Mouse (Mus musculus): Measurements from ENCODE around the gene Ncf1. TPM values are rescaled to one million over a fixed set of nuclear protein-coding genes. Genes with fewer than 3 reads are reported as not detected.

Gene Ncf1
- total RNA-seq, 2 experiments from 2014 or later = 6.0 to 7.1 TPM

DNA sequence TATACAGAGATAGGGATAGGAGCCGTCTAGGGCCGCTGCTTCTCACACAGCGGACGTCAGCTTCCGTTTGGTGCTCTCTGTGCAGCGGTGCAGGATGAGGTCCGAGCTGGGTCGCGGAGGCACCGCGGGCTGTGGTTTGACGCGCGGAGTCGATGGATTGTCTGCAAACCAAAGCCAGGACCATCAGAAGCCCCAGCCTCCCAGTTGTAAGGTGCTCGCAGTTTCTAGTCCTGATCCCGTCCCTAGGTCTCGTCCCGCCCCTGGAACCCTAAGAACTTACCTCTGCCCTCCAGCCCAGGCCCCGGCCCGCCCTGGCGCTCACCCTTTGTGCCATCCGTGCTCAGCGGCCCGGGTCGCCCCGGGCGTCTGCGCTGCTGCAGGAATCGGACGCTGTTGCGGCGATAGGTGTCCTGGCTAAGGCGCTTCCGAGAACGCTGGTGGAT is 7.7 kb downstream of the Ncf1 start:
- no peak for DNase-seq
- intact Hi-C loops (cut with DNase I) = no loop called here

DNA sequence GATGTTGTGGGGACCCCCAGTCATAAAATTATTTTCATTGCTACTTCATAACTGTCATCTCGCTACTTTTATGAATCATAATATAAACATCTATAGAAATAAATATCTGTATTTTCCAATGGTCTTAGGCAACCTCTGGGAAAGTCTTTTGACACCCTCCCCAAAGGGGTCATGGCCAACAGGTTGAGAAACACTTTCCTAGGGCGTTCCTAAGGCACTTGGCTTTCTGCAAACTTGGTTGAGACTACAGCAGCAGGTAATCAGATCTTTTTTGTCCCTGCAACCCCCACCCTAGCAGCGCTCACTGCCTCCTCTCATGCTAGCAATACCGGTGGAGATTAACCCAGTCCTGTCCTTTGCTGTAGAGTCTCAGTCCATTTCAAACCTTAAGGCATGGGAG is 8.1 kb downstream of the Ncf1 start:
- DNase-seq = no peak
- intact Hi-C loops (cut with DNase I) = no loop called here

DNA sequence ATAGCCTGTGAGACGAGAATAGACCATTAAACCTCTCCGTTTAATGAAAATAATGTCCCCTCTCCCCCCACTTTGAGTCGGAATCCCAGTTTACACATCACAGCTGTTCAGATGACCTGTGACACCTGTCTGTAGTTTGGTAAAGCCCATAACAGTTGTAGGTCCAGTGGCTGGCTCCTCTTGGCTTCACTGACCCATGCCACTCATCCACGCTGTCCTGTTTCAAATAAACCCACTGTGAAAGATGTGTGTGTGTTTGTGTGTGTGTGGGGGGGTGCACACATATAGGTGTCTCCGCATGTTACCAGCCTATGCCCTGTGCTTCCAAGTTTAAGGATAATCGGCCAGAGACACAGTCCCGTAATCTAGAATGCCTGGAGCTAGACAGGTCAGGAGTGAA is 11.5 kb downstream of the Ncf1 start:
- intact Hi-C loops (cut with DNase I) = no loop called here
- no peak for DNase-seq

DNA sequence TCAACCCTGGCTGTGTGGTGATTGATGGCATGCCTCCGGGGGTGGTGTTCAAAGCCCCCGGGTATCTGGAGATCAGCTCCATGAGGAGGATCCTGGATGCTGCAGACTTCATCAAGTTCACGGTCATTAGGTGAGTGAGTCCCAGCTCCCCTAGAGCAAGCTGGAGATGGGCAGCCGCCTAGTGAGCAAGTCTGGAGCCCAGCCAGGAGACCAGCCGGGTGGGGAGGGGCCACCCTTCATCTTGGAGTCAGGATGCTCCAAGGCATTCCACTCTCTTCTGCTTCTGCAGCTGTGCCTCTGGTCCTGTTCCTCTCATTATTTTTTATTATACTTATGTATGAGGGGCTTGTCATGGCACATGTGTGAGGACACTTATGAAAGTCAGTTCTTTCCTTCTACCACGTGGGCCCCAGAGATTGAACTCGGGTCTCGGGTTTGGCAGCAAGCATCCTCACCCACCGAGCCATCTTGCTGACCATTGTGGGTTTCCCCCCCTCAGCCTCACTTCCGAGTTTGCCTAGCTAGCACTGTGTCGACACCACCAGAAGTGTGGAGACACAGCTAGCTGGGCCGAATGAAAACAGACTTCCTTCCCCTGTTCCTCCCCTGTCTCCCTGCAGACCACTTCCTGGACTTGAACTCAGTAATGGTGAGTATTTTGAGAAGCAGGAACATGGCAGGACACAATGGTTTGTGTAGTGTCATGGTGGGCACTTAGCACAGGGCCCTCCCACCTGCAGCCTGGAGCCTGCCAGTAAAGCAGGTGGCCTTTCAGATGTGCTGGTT is 15.2 kb downstream of the Ncf1 start:
- intact Hi-C loops (cut with DNase I) = no loop called here
- DNase-seq = no peak

DNA sequence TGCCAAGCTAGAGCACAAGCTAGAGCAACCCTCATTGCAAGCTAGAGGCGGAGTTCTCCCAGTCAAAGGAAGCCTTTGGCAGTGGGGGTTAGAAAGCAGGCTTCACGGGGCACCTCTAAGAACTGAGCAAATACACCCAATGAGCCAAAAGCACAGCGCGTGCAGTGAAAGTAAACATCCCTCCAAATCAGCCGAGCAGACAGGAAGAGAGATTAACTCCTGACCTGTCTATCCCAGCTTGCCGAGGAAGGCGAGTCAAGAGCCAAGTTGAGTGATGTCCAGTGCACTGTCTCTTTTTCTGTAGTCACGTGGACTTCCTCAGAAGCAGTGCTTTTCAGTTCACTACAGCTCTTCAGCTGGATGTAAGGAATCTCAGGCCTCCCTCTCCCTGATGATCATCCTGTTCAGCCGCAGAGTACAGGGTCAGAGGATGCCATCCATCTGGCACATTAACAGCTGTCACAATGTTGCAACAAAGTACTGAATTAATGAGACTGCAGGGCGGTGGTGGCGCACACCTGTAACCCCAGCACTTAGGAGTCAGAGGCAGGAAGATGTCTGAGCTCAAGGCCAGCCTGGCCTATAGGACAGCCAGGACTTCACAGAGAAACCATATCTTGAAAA is 19.4 kb downstream of the Ncf1 start:
- DNase-seq = no peak
- intact Hi-C loops (cut with DNase I) = no loop called here

DNA sequence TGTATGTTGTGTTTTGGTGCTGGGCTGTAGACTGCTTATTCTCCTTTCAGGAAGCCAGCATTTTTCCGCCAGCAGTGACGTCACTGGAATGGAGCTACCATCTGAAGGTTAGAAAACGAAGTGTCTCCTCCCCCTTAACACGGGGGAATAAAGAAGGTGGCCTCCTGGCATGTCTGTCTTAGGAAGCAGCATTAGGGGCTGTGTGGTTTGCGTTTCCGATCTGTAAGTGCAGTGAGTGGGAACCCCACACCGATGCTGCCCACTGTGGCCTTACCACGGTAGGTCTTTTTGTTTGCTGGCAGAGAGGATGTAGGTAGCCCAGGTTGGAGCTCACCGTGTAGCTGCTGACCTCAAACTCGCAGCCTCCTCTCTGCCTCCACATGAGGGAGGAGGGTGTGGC is 22.7 kb downstream of the Ncf1 start:
- intact Hi-C loops (cut with DNase I) = no loop called here
- no peak for DNase-seq

DNA sequence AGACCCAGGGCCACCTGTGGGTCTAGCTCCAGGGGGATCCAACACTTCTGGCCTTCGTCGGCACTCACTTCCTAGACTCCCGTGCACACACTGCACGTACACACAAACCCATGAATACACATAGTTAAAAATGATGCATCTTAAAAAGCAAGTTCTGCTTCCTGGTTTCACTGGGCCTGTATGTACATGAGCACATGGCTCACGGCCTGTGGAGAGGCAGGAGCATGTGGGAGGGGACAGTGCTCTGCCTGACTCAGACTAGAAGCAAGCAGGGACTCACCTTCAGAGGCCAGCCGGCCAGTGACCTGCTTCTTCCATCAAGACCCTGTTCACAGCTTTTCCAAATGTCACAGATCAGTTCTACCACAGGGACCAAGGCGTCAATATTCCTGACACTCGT is 35.8 kb downstream of the Ncf1 start:
- no peak for DNase-seq
- intact Hi-C loops (cut with DNase I) = loop anchor here (5.0 kb wide), 1 partner anchor 54 kb away; no protein-coding TSS in a partner anchor

DNA sequence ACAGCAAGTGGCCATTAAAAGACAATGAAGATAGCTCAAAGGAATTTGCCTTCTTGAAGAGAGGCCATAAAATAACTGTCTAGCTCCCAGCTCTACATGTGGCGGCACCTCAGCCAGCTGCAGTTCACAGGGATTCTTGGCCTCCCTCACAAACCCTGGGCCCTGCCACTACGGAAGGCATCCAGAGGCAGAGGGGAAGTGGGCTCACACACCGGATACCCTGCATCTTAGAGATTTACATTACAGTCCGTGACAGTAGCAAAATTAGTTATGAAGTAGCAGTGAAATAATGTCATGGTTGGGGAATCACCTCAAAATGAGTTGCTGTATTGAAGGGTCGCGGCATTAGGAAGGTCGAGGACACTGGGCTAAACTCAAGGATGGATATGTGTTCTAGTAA is 40.9 kb downstream of the Ncf1 start:
- intact Hi-C loops (cut with DNase I) = loop anchor here (5.0 kb wide), 1 partner anchor 49 kb away; no protein-coding TSS in a partner anchor
- no peak for DNase-seq

DNA sequence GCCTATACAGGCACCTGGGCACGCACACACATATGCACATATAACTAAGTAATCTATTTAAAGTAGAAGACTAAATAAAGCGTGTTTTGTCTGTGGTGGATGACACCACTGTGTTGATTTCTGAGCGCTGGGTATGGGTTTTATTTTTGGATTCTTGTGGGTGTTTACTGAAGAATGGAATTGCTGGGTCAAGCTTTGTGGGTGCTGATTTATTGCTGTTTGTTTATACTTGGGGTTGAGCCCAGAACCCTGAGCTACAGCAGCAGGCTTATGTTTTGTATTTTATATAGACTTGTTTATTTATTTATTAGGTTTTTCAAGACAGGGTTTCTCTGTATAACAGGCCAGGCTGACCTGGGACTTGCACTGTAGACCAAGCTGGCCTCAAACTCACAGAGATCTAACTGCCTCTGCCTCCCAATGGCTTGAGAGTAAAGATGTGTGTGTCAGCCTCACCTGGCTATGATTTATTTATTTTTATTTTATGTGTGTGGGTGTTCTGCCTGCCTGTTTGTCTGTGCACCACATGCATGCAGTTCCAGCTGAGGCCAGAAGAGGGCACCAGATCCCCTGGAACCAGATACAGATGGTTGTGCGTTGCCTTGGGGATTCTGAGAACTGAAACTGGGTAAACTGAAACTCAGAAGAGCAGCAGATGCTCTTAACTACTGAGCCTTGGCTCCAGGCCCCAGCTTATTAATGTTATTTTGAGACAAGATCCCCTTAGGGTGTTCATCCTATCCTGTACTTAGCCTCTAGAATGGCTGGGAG is 42.3 kb downstream of the Ncf1 start:
- DNase-seq = peak; percentile 41 to 65
- intact Hi-C loops (cut with DNase I) = loop anchor here (5.0 kb wide), 1 partner anchor 50 kb away; no protein-coding TSS in a partner anchor

DNA sequence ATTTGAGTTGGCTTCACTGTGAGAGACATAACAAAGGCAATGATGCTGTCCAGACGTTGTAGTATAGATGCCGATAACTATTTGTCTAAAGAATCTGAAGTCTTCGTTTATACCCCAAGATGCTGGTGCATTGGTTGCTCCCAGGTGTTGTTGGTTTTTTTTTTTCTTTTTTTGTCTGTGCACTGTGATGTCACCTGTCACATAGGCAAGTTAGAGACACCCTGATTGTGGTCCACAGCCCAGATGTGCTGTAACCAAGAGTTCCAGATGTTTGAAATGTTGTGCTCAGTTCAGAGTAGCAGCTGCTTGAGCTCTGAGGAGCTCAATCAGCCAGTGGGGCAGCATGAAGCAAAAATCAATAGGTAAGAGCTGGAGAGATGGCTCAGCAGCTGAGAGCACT is 43.4 kb downstream of the Ncf1 start:
- intact Hi-C loops (cut with DNase I) = loop anchor here (5.0 kb wide), 1 partner anchor 51 kb away; no protein-coding TSS in a partner anchor

DNA sequence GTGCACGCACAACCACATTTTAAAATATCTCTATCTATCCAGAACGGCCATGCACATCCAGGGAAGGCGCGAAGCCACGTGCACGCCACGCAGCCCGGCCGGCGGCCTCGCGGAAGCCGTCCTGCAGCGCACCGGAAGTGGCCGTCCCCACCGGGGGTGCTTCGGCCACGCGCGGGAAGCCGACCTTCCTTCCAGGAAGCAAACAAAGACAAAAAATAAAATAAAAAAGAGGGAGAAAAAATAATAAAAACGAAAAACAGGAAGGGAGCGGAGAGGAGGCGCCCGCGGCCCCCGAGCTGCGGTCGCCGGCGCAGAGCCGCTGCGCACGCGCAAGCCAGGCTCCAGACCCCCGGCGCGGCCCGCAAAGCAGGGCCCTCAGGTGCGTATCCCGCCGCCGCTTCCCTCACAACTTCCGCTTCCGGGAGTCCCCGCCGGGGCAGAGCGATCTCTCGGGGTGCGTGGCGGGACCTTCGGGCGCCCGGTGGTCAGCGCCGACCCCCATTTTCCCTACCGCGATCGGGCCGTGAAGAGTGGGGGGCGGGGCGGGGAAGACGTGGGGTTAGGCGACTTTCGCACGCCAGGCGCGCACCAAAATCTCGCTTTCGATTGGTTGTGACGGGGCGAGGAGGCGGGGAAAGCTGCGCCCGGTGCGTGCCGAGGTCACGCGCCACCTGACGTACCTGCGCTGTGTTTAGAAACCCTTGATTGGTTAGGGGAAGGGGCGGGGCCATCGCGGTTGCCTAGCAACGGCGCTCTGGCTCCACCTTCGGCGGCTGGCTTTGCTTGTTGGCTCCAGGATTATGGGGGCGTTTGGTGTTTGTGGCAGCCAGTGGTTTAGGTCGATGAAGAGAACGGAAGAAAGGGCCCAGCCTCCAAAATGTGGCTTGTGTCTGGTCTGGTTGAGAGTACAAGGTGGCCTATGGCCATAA is 45.3 kb downstream of the Ncf1 start, which contains the start of gene Gtf2ird2:
Gene Gtf2ird2 (plus strand): TSS at position 140 of the 929 bp plus-strand sequence.
- intact Hi-C loops (cut with DNase I) = no loop called here
- peak; percentile 98 to 99 for DNase-seq

More for the DNA sequence above, 43.4 kb downstream of the Ncf1 start:
- no peak for DNase-seq

DNA sequence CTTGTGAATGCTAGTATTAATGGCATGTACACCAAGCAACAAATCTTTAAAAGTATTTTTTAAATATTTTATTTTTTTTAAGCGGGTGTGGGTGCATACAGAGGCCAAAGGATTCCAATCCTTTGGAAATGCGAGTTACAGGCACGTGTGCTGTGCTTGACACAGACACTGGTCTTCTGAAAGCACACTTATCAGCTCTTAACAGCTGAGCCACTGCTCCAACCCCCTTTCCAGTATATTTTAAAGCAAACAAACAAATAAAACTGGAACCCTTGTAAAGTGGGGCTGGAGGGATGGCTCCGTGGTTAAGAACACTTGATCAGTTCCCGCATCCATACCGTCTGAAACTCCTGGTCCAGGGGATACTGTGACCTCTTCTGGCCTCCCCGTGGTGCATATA is 46.3 kb downstream of the Ncf1 start:
- no peak for DNase-seq
- intact Hi-C loops (cut with DNase I) = no loop called here

DNA sequence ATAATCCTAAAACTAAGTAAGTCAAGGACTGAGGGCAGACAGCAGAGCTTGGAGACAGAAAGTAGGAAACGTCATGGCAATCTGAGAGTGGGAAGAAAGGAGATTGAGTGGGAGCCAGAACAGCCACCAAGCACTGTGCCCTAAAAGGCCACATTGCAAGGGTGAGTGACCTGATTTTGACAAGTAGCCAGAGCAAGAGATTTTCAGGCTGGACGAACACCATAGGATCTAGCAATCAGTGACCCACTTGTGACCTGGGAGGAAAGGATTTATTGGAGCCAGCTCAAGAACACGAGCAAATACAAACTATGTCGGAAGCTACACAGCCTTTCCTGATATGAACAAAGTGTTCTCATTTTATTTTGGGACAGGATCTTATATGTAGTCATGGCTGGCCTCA is 46.7 kb downstream of the Ncf1 start:
- intact Hi-C loops (cut with DNase I) = no loop called here
- peak; percentile 30 to 66 for DNase-seq

DNA sequence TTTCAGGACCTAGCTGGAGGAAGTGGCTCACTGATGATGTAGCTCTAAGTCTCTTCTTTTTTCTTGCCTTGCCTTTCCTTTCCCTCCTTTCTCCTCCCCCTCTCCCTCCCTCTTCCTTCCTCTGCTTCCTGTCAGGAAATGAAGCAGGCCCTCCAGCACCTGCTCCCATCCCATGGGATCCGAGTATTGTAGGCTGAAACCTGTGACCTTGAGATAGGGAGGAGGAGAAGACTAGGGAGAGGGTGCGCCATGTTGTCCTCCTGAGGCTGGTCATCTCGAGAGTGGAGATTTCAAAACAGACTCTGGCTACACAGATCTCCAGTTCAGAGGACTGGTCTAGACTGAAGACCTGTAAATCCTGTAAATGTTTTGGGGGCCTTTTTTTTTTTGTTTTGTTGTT is 47.3 kb downstream of the Ncf1 start:
- intact Hi-C loops (cut with DNase I) = no loop called here
- DNase-seq = no peak

DNA sequence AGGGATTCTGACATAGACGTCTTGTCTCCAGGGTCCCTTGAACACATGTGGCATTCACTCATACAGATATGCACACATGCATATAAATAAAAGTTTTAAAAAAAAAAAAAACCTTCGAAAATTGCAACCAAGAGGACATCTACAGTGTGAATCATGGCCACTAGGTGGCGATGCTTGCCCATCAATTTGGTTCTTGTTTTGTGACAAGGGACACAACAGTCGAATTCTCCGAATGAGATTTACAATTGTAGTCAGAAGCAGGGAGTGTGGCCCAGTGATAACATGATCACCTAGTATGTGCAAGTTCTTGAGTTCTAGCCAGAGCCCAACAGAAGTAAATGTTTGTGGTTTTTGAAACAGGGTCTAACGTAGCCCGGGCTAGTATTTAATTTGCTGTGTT is 49.6 kb downstream of the Ncf1 start:
- intact Hi-C loops (cut with DNase I) = loop anchor here (2.0 to 5.0 kb wide), 2 partner anchors 161 to 307 kb away; no protein-coding TSS in a partner anchor

DNA sequence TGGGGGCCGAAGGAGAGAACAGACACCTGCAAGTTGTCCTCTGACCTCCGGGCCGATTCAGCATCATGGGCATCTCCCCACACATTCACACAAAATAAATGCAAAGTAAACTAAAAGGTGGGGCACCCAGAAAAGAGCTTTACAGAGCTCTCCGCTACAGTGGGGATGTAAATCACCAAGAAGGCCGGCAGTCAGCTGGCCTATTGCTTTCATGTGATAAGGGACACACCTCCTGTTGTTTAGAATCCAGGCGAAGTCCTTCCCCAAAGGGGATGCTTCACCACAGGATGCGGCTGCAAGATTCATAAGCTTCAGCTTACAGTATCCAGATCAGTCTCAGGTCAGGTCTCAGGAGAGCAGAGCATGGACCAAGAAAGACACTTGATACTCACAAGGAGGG is 50.9 kb downstream of the Ncf1 start:
- intact Hi-C loops (cut with DNase I) = loop anchor here (2.0 to 5.0 kb wide), 2 partner anchors 162 to 309 kb away; no protein-coding TSS in a partner anchor
- no peak for DNase-seq

More for the DNA sequence above, 49.6 kb downstream of the Ncf1 start:
- DNase-seq = peak; percentile 82 to 89

DNA sequence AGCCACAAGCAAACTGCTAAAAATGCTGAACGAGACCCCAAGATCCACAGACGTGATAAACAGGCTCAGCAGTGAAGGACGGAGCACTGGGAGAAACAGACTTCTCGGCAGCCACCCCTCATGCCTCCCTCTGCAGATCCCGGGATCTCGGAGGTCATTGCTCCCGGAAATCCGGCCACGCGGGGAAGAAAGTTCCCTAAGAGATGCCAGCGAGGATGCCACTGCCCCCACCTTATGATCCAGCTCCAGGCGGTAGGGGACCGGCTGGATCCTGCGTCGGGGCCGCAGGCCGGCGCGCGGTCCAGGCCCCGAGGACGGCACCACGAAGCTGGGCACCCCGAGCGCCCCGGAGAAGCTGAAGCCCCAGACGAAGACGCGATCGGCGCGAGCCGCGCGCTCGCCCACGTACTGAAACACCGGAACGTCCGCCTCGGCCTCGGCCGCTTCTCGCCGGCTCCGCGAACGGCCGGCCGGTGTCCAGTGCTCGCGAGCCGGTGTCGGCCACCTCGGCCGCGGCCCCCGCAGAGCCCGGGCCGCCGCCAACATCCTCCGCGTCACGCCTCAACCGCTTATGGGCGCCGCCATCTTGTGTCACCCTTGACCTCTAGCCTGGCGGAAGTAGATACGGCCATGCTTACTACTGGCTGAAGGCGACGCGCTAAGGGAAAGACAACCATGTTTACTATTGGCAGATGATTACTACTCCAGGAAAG is 53.1 kb downstream of the Ncf1 start, which contains the start of gene Rcc1l:
Gene Rcc1l (minus strand): TSS at position 606 of the 713 bp plus-strand sequence.
- peak; percentile 80 to 87 for DNase-seq
- intact Hi-C loops (cut with DNase I) = loop anchor here (5.0 kb wide), 1 partner anchor 311 kb away; no protein-coding TSS in a partner anchor

DNA sequence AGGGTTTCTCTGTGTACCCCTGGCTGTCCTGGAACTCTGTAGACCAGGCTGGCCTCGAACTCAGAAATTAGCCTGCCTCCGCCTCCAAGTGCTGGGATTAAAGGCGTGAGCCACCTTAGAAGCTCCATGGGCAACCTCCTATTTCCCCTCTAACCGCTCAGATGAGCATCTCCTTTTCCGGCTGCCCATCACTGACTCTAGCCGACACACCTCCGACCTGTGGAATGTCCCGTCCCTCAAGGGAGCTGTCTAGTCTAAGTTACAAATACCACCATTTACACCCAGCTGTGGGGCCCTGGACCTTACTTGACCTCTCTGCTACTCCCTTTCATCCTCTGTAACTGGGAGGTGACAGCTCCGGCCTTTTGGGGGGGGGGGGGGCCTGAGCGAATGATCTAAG is 53.7 kb downstream of the Ncf1 start:
- no peak for DNase-seq
- intact Hi-C loops (cut with DNase I) = loop anchor here (5.0 kb wide), 1 partner anchor 312 kb away; no protein-coding TSS in a partner anchor

DNA sequence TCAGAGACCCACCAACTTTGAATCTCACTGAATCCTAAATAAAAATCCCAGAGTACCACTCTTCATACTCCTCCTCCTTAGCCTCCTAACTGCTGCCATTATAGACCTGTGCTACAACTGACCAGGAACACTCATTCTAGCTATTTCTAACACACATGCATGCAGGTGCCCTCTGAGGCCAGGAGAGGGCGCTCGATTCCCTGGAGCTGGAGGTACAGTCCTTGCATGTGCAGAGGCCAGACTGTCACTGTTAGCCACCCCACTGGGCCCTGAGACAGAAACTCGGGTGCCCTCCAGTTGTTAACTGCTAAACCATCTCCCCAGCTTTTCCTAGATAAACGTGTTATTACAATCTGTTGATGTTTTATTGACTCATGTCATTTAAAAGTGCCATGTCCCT is 56.2 kb downstream of the Ncf1 start:
- intact Hi-C loops (cut with DNase I) = no loop called here
- peak in 1 of 2 experiments; percentile 47 for DNase-seq

All from heart, postnatal 14 days (tissue).